Mouse (Mus musculus) ES-E14 (cell line): ENCODE data around the gene Hmox2. TPM values are rescaled to one million over a fixed set of nuclear protein-coding genes. Genes with fewer than 3 reads are reported as not detected.

Experiments used
- DNase-seq: peaks from one replicate; pipeline ENCODE4 v3.0.0-alpha.2; 2013; ENCODE audit warnings: low read depth, low spot score
- H3K27ac ChIP-seq: 2 replicates; pipeline ENCODE4 v1.5.1; 2012; ENCODE audit warnings: low read depth, mild to moderate bottlenecking, low read length, moderate library complexity, mixed read lengths; ENCODE audit not compliant: poor library complexity, insufficient read depth, severe bottlenecking
- H3K36me3 ChIP-seq: 2 replicates; pipeline ENCODE4 v1.6.1; 2012; ENCODE audit warnings: mild to moderate bottlenecking, low read length, moderate library complexity, mixed read lengths; ENCODE audit not compliant: control insufficient read depth, poor library complexity, insufficient read depth, severe bottlenecking
- H3K4me1 ChIP-seq, 2 experiments: fragments of 150-350 bp in 1 of 2; sonication (generic) in 1 of 2; 2 replicates each; pipeline ENCODE4 v1.6.1; 2012; ENCODE audit warnings: low read length in 2 of 2, mild to moderate bottlenecking in 1 of 2, mixed read lengths in 1 of 2; ENCODE audit not compliant: control insufficient read depth in 2 of 2, insufficient read depth in 2 of 2, poor library complexity in 1 of 2
- H3K4me3 ChIP-seq, 2 experiments: fragments of 150-350 bp in 1 of 2; sonication (generic) in 1 of 2; 2 replicates each; pipeline ENCODE4 v1.5.1; 2012; ENCODE audit warnings: low read length in 2 of 2, low read depth in 1 of 2, mild to moderate bottlenecking in 1 of 2, mixed read lengths in 1 of 2; ENCODE audit not compliant: insufficient read depth in 1 of 2, poor library complexity in 1 of 2, severe bottlenecking in 1 of 2
- H3K9ac ChIP-seq: 2 replicates; pipeline ENCODE4 v1.6.1; 2012; ENCODE audit warnings: low read depth, mild to moderate bottlenecking, low read length, mixed read lengths; ENCODE audit not compliant: poor library complexity, insufficient read depth, severe bottlenecking
- H3K9me3 ChIP-seq: fragments of 150-350 bp; sonication (generic); 2 replicates; pipeline ENCODE4 v1.6.1; 2012; ENCODE audit warnings: low read depth, mild to moderate bottlenecking, low read length; ENCODE audit not compliant: control insufficient read depth, insufficient read depth
- CHD2 ChIP-seq: IDR thresholded peaks from 2 replicates; pipeline ENCODE4 v1.6.1; 2014; ENCODE audit warnings: mild to moderate bottlenecking, low read depth, low read length, inconsistent platforms
- HCFC1 ChIP-seq: IDR thresholded peaks from 2 replicates; pipeline ENCODE4 v1.6.1; 2012; ENCODE audit warnings: low read length, inconsistent platforms, borderline replicate concordance; ENCODE audit not compliant: insufficient read depth
- MAFK ChIP-seq: IDR thresholded peaks from 2 replicates; pipeline ENCODE4 v1.6.1; 2014; ENCODE audit warnings: mild to moderate bottlenecking, low read depth, low read length, inconsistent platforms; ENCODE audit not compliant: insufficient read depth
- ZC3H11A ChIP-seq: IDR thresholded peaks from 2 replicates; pipeline ENCODE4 v1.6.1; 2012; ENCODE audit warnings: low read depth, mild to moderate bottlenecking, inconsistent platforms, low read length, borderline replicate concordance
- ZNF384 ChIP-seq: IDR thresholded peaks from 2 replicates; pipeline ENCODE4 v1.6.1; 2012; ENCODE audit warnings: low read depth, low read length, inconsistent platforms
- in situ Hi-C, 2 experiments: fragments of 600-800 bp; cut with MboI; formaldehyde crosslinking; loops; one replicate each; pipeline ENCODE4 v1.15.1; 2025; ENCODE audit warnings: low sequenced_read_pairs in 2 of 2, inconsistent platforms in 1 of 2; ENCODE audit not compliant: unreplicated experiment in 2 of 2
- total RNA-seq: library from RNA; depleted of rRNA; stranded (reverse); fragments of 300-350 nt; gene quantifications from 2 replicates; pipeline ENCODE4 v1.2.3, GENCODE M21; 2012

The Hmox2 gene
- total RNA-seq, 1 experiment: 36.1 TPM

- Histone ChIP-seq H3K27ac (no peak overlapping the region), H3K4me3 (no peak overlapping the region), H3K9ac (no peak overlapping the region), H3K36me3 (no peaks in the 10 kb centered on the region), H3K4me1 (no peaks in the 10 kb centered on the region), H3K9me3 (no peaks in the 10 kb centered on the region)
- DNase-seq: no peak
- TF ChIP-seq HCFC1 (no peak), ZNF384 (no peak)
- in situ Hi-C loops: no loop called here
These were observed 4.7 kb downstream of the Hmox2 start for GRCm38 (mm10) chr16:4730776-4731358.

DNA sequence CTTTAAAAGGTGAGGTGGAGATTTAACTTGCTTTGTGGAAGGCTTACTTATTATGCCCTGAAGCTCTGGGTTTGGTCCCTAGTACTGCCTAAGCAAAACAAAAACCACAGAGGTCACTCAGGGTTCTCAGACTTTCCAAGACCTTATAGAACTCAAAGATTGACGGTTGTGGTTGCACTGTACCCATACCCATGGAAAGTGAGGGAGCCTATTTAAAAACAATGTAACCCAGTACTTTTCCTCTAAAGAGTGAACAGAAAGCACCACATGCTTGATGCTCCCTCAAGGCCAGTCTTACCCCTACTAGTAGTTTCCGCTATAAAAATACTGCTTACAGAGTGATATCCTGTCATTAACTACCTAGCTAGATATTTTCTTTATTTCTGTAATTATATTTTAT lies 10.1 kb downstream of the Hmox2 start:
- DNase-seq: no peak
- Histone ChIP-seq H3K9ac (no peak overlapping the region), H3K9me3 (peaks cover 4% of the 10 kb centered on the region; the same call in 1 of the 2 replicates), H3K4me3 (no peak overlapping the region), H3K27ac (no peak overlapping the region), H3K36me3 (no peaks in the 10 kb centered on the region), H3K4me1 (no peaks in the 10 kb centered on the region)
- in situ Hi-C loops: no loop called here
- no peak for TF ChIP-seq ZC3H11A
- TF ChIP-seq ZNF384: no peak
- TF ChIP-seq CHD2: no peak
- TF ChIP-seq MAFK: no peak
- TF ChIP-seq HCFC1: no peak

- Histone ChIP-seq H3K36me3 (peaks cover 3% of the 10 kb centered on the region; the same call in 1 of the 2 replicates), H3K4me1 (no peaks in the 10 kb centered on the region), H3K4me3 (no peak overlapping the region), H3K9me3 (peaks cover 18% of the 10 kb centered on the region), H3K9ac (no peak overlapping the region), H3K27ac (no peak overlapping the region)
- in situ Hi-C loops: no loop called here
- DNase-seq: no peak
- no peak for TF ChIP-seq MAFK
- no peak for TF ChIP-seq ZC3H11A
- no peak for TF ChIP-seq CHD2
- no peak for TF ChIP-seq ZNF384
- TF ChIP-seq HCFC1: no peak
These were observed 13.8 kb downstream of the Hmox2 start for GRCm38 (mm10) chr16:4739994-4740393.

- H3K4me1 ChIP-seq: no peaks in the 10 kb centered on the region
- TF ChIP-seq ZNF384: no peak
- TF ChIP-seq ZC3H11A: no peak
- no peak for TF ChIP-seq CHD2
- no peak for TF ChIP-seq MAFK
- no peak for TF ChIP-seq HCFC1
- no peak overlapping the region for H3K4me3 ChIP-seq
- peaks cover 3% of the 10 kb centered on the region; the same call in 1 of the 2 replicates for H3K36me3 ChIP-seq
- peaks cover 18% of the 10 kb centered on the region for H3K9me3 ChIP-seq
- H3K9ac ChIP-seq: no peak overlapping the region
- H3K27ac ChIP-seq: no peak overlapping the region
- no peak for DNase-seq
- in situ Hi-C loops: no loop called here
These were observed 16.0 kb downstream of the Hmox2 start for GRCm38 (mm10) chr16:4742186-4742585.

- Histone ChIP-seq H3K9me3 (peaks cover 5% of the 10 kb centered on the region), H3K27ac (no peak overlapping the region), H3K4me3 (no peak overlapping the region), H3K4me1 (no peaks in the 10 kb centered on the region), H3K9ac (no peak overlapping the region), H3K36me3 (no peaks in the 10 kb centered on the region)
- in situ Hi-C loops: no loop called here
- TF ChIP-seq HCFC1: no peak
- no peak for TF ChIP-seq ZNF384
- TF ChIP-seq CHD2: no peak
- no peak for TF ChIP-seq MAFK
- no peak for TF ChIP-seq ZC3H11A
- no peak for DNase-seq
These were observed 26.0 kb downstream of the Hmox2 start for GRCm38 (mm10) chr16:4752155-4752554.
